Mouse (Mus musculus) neural tube, embryonic 13.5 days (tissue): ENCODE data around the gene Btg1. TPM values are rescaled to one million over a fixed set of nuclear protein-coding genes. Genes with fewer than 3 reads are reported as not detected.

ENCODE experiments used
- ATAC-seq: fragments of 200-750 bp; cut with Nextera tagmentation; 2 replicates; pipeline ENCODE4 v1.8.0; 2017; ENCODE audit warnings: low read depth, mild to moderate bottlenecking, moderate TSS enrichment, moderate library complexity
- H3K27ac ChIP-seq: fragments of 300-500 bp; sonication (generic); replicated peaks from 2 replicates; pipeline ENCODE4 v1.5.1; 2015; ENCODE audit warnings: moderate library complexity, mild to moderate bottlenecking, inconsistent platforms
- H3K27me3 ChIP-seq: fragments of 300-500 bp; sonication (generic); 2 replicates; pipeline ENCODE4 v1.6.1; 2015; ENCODE audit warnings: mild to moderate bottlenecking, inconsistent platforms
- H3K36me3 ChIP-seq: fragments of 300-500 bp; sonication (generic); 2 replicates; pipeline ENCODE4 v1.6.1; 2015; ENCODE audit warnings: mild to moderate bottlenecking, inconsistent platforms
- H3K4me1 ChIP-seq: fragments of 300-500 bp; sonication (generic); replicated peaks from 2 replicates; pipeline ENCODE4 v1.6.1; 2015; ENCODE audit warnings: inconsistent platforms
- H3K4me2 ChIP-seq: fragments of 300-500 bp; sonication (generic); 2 replicates; pipeline ENCODE4 v1.6.1; 2015; ENCODE audit warnings: inconsistent platforms, mild to moderate bottlenecking, moderate library complexity
- H3K4me3 ChIP-seq: fragments of 300-500 bp; sonication (generic); 2 replicates; pipeline ENCODE4 v1.5.1; 2015; ENCODE audit warnings: mild to moderate bottlenecking, inconsistent platforms
- H3K9ac ChIP-seq: fragments of 300-500 bp; sonication (generic); 2 replicates; pipeline ENCODE4 v1.6.1; 2015; ENCODE audit warnings: moderate library complexity, mild to moderate bottlenecking, inconsistent platforms
- H3K9me3 ChIP-seq: fragments of 300-500 bp; sonication (generic); 2 replicates; pipeline ENCODE4 v1.6.1; 2016; ENCODE audit warnings: inconsistent platforms
- WGBS: fragments of 180-500 bp; shearing (Covaris S2); methylation state at CpG from one replicate; pipeline ENCODE4 v1.1.7; 2015; 5-methylcytosine and 5-hydroxymethylcytosine counted together
- polyA plus RNA-seq: library from polyadenylated mRNA; unstranded; fragments of >200 nt; fragmentation: Nextera tagmentation; extraction: Ambion mirVana; gene quantifications from 2 replicates; pipeline ENCODE4 v1.2.1, GENCODE M21; 2015

The Btg1 gene
- polyA plus RNA-seq, 1 experiment from 2014 or later, result 51.6 TPM

DNA sequence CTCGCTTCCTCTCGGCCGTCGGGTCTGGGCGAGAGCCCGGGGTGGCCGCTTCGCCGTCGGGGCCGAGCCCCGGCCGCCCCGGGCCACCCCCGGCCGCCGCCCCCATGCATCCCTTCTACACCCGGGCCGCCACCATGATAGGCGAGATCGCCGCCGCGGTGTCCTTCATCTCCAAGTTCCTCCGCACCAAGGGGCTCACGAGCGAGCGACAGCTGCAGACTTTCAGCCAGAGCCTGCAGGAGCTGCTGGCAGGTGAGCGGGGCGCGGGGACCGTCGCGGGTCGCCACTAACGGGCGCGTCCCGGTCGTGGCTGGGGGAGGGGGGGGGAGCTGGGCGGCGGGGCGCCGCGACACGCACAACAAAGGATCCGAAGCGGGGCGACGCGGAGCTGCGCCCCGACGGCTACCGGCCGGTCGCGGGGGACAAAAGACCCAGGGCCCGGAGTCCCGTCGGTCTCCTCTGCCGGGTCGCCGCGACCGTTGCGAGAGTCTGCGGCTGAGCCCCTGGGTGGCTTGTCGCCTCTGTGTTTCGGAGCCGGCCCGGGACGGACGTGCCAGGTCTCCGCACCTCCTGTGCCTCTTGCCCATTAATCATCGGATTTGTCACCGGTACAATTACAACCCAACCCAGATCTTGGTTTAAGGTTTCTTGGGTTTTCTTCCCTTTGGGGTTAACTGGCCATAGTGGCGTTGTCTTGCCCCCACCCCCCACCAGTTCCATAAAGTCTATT is 580 bp downstream of the Btg1 start:
- Histone ChIP-seq H3K27ac (peak overlapping the region; percentile 96), H3K4me1 (peaks cover 32% of the 10 kb centered on the region), H3K27me3 (no peaks in the 10 kb centered on the region), H3K9me3 (no peaks in the 10 kb centered on the region), H3K4me2 (peak overlapping the region; percentile 80), H3K4me3 (peak overlapping the region; percentile 77), H3K36me3 (peaks cover 13% of the 10 kb centered on the region), H3K9ac (peak overlapping the region; percentile 96)
- ATAC-seq, result peak; percentile 47
- under 1% methylated on average over 75 of the region's 78 CpGs for WGBS

DNA sequence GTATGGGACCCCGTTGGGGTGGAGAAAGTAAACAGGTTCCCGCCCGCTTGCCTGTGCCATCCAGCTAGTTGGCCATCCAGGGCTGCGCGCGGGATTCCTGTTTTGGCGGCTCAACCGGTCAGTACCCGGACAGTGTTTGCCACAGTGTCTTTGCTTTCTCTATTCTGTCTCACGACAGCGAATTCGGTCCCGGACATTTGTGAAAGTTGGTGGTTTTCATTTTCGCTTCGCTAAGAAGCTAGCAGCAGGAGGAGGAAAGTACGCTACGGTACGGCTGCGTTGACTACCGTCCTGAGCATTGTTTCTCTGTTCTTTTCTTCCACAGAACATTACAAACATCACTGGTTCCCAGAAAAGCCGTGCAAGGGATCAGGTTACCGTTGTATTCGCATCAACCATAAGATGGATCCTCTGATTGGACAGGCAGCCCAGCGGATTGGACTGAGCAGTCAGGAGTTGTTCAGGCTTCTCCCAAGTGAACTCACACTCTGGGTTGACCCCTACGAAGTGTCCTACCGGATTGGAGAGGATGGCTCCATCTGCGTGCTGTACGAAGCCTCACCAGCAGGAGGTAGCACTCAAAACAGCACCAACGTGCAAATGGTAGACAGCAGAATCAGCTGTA is 1.3 kb downstream of the Btg1 start:
- H3K4me1 ChIP-seq, result peaks cover 39% of the 10 kb centered on the region
- peak overlapping the region; percentile 77 for H3K4me3 ChIP-seq
- H3K27ac ChIP-seq, result peak overlapping the region; percentile 96
- no peaks in the 10 kb centered on the region for H3K27me3 ChIP-seq
- no peak for ATAC-seq
- H3K4me2 ChIP-seq, result peak overlapping the region; percentile 80
- peak overlapping the region; percentile 96 for H3K9ac ChIP-seq
- H3K36me3 ChIP-seq, result peaks cover 16% of the 10 kb centered on the region
- WGBS, result under 1% methylated on average over 29 of the region's 29 CpGs
- no peaks in the 10 kb centered on the region for H3K9me3 ChIP-seq

DNA sequence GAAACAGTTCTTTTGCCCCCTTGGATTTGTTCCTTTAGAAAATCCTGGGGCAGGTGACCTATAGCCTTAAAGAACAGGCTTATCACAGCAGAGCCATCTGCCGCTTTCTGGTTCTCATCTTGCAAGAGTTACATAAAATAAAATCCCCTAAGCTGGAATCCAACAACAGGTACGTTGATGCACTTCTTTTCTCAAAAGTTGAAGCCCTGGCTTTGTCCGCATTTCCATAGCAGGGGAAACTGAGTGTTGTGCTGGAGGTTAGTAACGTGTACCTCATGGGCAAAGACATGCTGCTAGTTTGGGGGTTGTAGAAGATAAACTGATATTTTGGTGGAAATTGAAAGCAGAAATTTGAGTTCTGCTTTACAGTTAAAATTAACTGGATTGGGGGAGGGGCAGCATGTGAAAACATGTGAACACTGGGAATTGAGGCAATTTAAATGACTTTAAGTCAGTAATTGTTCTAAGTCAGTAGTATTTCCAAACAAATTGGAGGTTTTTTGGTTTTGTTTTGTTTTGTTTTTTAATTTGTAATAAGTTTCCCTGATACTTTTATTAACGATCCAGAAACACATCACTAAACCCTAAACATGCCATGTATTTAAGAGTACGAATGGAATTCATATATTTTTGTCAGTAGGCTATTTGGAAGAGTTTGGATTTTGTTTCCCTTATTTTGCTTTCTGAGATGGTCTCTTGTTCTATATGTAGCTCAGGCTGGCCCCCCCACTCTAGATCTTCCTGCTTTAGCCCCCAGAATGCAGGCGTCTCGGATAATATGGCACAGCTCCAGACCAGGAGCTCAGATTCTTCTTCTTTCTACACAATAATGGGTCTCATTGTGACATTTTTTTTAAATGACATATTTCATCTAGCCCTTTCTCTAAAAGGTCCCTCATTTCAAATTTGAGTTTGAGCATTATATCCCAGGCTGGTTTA is 3.4 kb downstream of the Btg1 start:
- ATAC-seq, result no peak
- peaks cover 60% of the 10 kb centered on the region for H3K4me1 ChIP-seq
- peak overlapping the region; percentile 80 for H3K4me2 ChIP-seq
- H3K9me3 ChIP-seq, result no peaks in the 10 kb centered on the region
- H3K27me3 ChIP-seq, result no peaks in the 10 kb centered on the region
- peak overlapping the region; percentile 60 for H3K4me3 ChIP-seq
- H3K36me3 ChIP-seq, result peaks cover 25% of the 10 kb centered on the region
- 33% methylated on average over 8 of the region's 8 CpGs for WGBS
- H3K9ac ChIP-seq, result peak overlapping the region; percentile 73
- peak overlapping the region; percentile 34; the same call in 1 of the 2 replicates for H3K27ac ChIP-seq

GRCm38 (mm10) chr10:96620890-96621271 is 4.1 kb downstream of the Btg1 start:
- Histone ChIP-seq H3K27me3 (no peaks in the 10 kb centered on the region), H3K27ac (peak overlapping the region; percentile 34; the same call in 1 of the 2 replicates), H3K4me2 (peak overlapping the region; percentile 80), H3K36me3 (peaks cover 25% of the 10 kb centered on the region), H3K9ac (peak overlapping the region; percentile 73), H3K4me1 (peaks cover 65% of the 10 kb centered on the region), H3K4me3 (peak overlapping the region; percentile 60), H3K9me3 (no peaks in the 10 kb centered on the region)
- ATAC-seq, result no peak
- WGBS, result 26% methylated on average over 4 of the region's 4 CpGs

GRCm38 (mm10) chr10:96621361-96621945 is 4.6 kb downstream of the Btg1 start:
- Histone ChIP-seq H3K9me3 (no peaks in the 10 kb centered on the region), H3K27me3 (no peaks in the 10 kb centered on the region), H3K4me1 (peaks cover 67% of the 10 kb centered on the region), H3K36me3 (peaks cover 25% of the 10 kb centered on the region), H3K4me2 (peak overlapping the region; percentile 80), H3K9ac (peak overlapping the region; percentile 73), H3K27ac (no peak overlapping the region), H3K4me3 (peak overlapping the region; percentile 60)
- ATAC-seq, result no peak
- 66% methylated on average over 4 of the region's 4 CpGs for WGBS

- Histone ChIP-seq H3K36me3 (peaks cover 25% of the 10 kb centered on the region), H3K9me3 (no peaks in the 10 kb centered on the region), H3K9ac (peak overlapping the region; percentile 73), H3K4me1 (peaks cover 74% of the 10 kb centered on the region), H3K27ac (no peak overlapping the region), H3K4me3 (peak overlapping the region; percentile 60), H3K27me3 (no peaks in the 10 kb centered on the region), H3K4me2 (peak overlapping the region; percentile 80)
- 79% methylated on average over 13 of the region's 13 CpGs for WGBS
- ATAC-seq, result no peak
Observed at GRCm38 (mm10) chr10:96621980-96622645, 5.3 kb downstream of the Btg1 start.

DNA sequence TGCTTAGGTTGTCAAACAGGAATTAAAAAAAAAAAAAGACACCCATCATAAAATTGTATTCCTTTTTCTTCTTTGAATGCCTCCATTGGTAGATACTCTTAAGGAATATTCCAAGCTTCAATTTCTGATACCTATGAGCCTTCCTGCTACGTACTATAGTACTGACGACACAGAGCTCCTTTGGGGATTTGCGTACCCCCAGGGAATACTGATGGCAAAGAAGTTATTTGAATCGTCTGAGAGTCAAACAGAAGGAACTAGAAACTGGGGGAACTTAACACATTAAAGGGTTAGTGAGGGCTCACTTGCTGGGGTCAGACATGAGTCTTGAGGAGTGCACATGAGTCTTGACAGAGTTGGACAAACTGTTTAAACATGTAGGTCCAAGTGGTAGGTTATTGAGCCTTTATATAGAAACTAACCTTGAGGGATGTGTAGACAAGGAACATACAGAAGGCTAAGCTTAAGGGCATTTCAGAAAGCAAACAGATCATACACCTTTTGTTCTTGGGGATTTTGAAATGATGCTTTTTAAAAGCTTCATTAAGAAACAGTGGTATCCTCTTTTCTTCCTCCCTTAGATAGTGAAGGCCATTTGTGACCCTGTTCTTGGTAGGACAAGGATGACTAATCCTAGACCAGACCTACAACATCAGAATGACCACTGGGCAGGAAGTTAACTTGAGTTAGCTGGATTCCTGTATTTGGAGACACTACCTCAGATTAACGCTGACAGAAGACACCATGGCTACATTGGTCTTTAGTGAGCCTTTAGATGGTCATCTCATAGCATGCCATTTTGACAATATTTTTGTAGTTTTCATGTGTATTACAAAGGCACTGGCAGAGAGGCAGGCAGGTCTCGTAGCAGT is 6.2 kb downstream of the Btg1 start:
- Histone ChIP-seq H3K27ac (no peak overlapping the region), H3K4me1 (peaks cover 82% of the 10 kb centered on the region)

DNA sequence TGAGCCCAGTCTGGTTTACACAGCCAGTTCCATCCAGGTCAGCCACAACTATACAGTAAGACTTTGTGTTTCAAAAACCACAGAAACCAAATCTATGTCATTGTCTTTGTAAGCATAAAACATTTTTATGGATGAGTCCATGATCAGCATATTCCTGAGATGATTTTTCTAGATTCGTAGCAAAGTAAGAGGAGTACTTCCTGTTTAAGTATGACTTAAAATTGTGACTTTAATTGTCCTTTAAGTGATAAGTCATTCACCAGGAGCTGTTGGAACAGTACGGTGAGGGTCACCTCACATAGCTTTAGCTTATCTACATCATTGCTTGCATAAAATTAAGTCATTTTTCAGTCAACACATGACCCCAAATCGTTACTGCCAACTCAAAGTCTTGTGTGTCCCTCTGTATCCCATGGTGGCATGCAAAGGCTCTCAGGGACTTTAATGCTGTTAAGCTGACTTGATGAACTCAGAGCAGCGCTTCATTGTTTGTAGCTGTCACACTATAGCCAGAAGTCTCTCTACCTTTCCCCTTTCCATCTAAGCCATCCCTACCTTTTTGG is 6.9 kb downstream of the Btg1 start:
- Histone ChIP-seq H3K4me1 (peaks cover 90% of the 10 kb centered on the region), H3K27me3 (no peaks in the 10 kb centered on the region), H3K36me3 (peaks cover 28% of the 10 kb centered on the region), H3K9ac (no peak overlapping the region), H3K9me3 (no peaks in the 10 kb centered on the region), H3K4me3 (peak overlapping the region; percentile 60), H3K27ac (no peak overlapping the region), H3K4me2 (peak overlapping the region; percentile 80)
- no peak for ATAC-seq
- 88% methylated on average over 4 of the region's 4 CpGs for WGBS

More for the DNA sequence above, 6.2 kb downstream of the Btg1 start:
- Histone ChIP-seq H3K9me3 (no peaks in the 10 kb centered on the region), H3K4me3 (peak overlapping the region; percentile 60), H3K4me2 (peak overlapping the region; percentile 80), H3K9ac (peak overlapping the region; percentile 73), H3K27me3 (no peaks in the 10 kb centered on the region), H3K36me3 (peaks cover 25% of the 10 kb centered on the region)
- WGBS, result 55% methylated on average over 6 of the region's 6 CpGs
- no peak for ATAC-seq

GRCm38 (mm10) chr10:96624406-96624805 is 7.6 kb downstream of the Btg1 start:
- H3K27ac ChIP-seq, result no peak overlapping the region
- ATAC-seq, result no peak
- peak overlapping the region; percentile 80 for H3K4me2 ChIP-seq
- H3K4me1 ChIP-seq, result peaks cover 94% of the 10 kb centered on the region
- 95% methylated on average over 2 of the region's 2 CpGs for WGBS
- H3K36me3 ChIP-seq, result peaks cover 34% of the 10 kb centered on the region
- peak overlapping the region; percentile 60; the same call in 1 of the 2 replicates for H3K4me3 ChIP-seq
- H3K9ac ChIP-seq, result no peak overlapping the region
- H3K27me3 ChIP-seq, result no peaks in the 10 kb centered on the region
- no peaks in the 10 kb centered on the region for H3K9me3 ChIP-seq

- H3K9me3 ChIP-seq, result no peaks in the 10 kb centered on the region
- H3K27me3 ChIP-seq, result no peaks in the 10 kb centered on the region
- H3K27ac ChIP-seq, result no peak overlapping the region
- H3K4me2 ChIP-seq, result peak overlapping the region; percentile 80
- peaks cover 29% of the 10 kb centered on the region for H3K36me3 ChIP-seq
- H3K4me3 ChIP-seq, result no peak overlapping the region
- no peak for ATAC-seq
- peaks cover 90% of the 10 kb centered on the region for H3K4me1 ChIP-seq
- 0 out of 2 replicates have a peak overlapping the region, but pooled peaks have one; percentile 45 for H3K9ac ChIP-seq
- WGBS, result 92% methylated on average over 4 of the region's 4 CpGs
Observed at GRCm38 (mm10) chr10:96625061-96625460, 8.3 kb downstream of the Btg1 start.
